Mouse (Mus musculus): Measurements from ENCODE around the gene Eif4g3.

Gene Eif4g3

GRCm38 (mm10) chr4:138161550-138161949, 168.7 kb downstream of the Eif4g3 start:
- no peak for DNase-seq (ENCODE audit: low spot score in 2 of 2)

DNA sequence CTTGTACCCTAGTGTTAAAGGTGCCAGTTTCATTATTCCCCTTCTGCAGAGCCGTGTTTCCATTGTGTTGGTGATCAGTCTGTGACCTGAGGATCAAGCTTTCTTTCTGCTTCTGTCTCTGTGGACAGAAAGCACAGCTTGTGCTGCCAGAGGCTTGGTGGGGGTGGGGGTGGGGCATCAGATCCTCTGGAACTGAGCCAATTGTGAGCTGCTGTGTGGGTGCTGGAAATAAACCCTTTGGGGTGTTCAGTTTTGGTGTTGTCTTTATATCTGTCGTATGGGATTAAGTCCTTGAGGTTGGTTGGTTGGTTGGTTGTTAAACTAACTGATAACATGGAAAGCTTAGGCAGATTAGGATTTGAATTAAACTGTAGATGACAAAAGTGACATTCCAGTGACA, 171.0 kb downstream of the Eif4g3 start:
- DNase-seq (ENCODE audit: low spot score in 2 of 2): no peak

GRCm38 (mm10) chr4:138164860-138165259, 172.0 kb downstream of the Eif4g3 start:
- DNase-seq (ENCODE audit: low spot score in 2 of 2): no peak

DNA sequence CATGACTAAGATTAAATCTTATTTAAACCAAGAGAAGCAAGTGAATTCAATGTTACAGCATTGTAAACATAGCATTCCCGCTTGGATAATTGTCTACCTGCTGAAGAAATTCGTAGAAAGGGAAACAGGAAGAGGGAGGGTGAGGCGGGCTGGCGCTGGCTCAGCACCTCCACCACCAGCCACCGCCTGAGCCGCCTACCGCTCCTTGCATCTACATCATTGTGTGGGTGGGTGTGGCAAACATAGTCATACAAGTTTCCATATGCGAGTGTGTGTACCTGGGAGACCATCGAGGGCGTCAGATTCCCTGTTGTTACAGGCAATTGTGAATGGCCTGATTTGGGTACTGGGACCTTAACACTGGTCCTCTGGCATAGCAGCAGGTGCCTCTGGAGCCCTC, 173.7 kb downstream of the Eif4g3 start:
- DNase-seq (ENCODE audit: low spot score in 2 of 2): no peak

GRCm38 (mm10) chr4:138168162-138168561, 175.3 kb downstream of the Eif4g3 start:
- DNase-seq (ENCODE audit: low spot score in 2 of 2): no peak

DNA sequence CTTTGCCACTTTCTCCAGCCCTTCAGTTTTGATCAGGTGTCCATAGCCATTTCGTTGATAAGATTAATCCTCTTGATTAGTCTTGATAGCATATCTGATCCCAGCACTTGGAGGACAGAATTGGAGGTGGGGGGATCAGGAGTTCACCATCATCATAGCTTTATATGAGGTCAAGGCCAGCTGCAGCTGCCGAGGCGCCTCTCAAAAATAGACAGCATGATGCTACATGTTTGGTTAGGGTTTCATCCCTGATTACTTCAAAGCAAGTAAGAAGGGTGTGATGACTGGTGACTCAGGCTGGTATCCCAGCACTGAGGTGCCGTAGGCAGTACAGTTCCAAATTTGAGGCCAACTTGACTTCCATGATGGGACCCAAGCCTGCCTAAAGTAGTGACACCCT, 176.6 kb downstream of the Eif4g3 start:
- DNase-seq (ENCODE audit: low spot score in 2 of 2): no peak

GRCm38 (mm10) chr4:138172686-138173085, 179.9 kb downstream of the Eif4g3 start:
- no peak for DNase-seq (ENCODE audit: low spot score in 2 of 2)

GRCm38 (mm10) chr4:138179391-138179790, 186.6 kb downstream of the Eif4g3 start:
- DNase-seq (ENCODE audit: low spot score in 2 of 2): no peak

- DNase-seq (ENCODE audit: low spot score in 2 of 2): no peak
These were observed 187.9 kb downstream of the Eif4g3 start for GRCm38 (mm10) chr4:138180719-138181118.

DNA sequence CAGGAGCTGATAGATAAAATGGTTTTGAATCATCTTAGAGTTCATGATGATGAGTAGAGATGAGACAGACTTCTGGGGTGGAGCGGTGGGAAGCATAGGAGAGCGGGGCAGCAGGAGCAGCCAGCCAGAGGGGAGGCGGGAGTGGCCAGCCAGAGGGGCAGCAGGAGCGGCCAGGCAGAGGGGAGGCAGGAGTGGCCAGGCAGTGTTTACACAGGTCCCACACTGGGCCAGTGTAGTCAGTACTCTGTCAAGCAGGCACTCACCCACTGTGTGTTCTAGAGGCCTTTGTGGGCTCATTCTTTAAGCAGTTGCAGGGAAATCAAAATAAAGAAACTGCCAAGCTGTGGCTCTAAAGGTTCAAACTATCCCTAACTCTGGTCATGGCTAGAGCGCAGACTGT, 191.2 kb downstream of the Eif4g3 start:
- no peak for DNase-seq (ENCODE audit: low spot score in 2 of 2)

- no peak for DNase-seq (ENCODE audit: low spot score in 2 of 2)
These were observed 191.8 kb downstream of the Eif4g3 start for GRCm38 (mm10) chr4:138184573-138184981.

DNA sequence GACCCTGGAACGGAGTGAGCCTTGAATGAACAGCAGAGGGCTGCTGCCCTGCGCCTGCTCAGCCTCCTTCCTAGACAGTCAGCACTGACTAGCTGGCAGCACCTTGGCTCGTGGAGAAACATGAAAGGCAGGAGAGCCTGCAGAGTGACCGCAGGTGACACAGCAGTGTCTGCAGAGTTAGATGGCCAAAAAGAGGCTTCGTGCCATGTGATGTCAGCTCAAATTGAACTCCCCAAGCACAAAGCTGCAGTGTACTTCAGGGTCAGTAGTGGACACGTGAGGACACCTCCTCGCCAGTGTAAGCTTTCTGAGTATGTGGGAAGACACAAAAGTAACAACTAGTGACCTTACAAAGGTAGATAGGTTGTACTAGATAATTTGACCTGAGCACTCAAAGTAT, 193.1 kb downstream of the Eif4g3 start:
- no peak for DNase-seq (ENCODE audit: low spot score in 2 of 2)

DNA sequence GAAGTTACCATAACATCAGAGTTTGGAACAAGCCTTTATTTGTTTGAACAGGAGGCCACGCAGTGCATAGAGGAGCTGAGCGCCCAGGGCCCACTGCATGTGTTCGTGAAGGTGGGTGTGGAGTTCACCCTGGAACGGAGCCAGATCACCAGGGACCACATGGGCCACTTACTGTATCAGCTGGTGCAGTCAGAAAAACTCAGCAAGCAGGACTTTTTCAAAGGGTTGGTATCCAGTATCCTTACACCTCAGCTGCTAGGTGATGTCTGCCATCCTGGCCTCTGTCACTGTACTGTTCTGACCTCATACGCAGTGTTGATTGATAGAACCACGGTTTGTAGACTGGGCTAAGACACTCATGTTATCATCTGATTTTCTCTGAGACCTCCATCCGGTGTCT, 195.2 kb downstream of the Eif4g3 start:
- DNase-seq (ENCODE audit: low spot score in 2 of 2): no peak

DNA sequence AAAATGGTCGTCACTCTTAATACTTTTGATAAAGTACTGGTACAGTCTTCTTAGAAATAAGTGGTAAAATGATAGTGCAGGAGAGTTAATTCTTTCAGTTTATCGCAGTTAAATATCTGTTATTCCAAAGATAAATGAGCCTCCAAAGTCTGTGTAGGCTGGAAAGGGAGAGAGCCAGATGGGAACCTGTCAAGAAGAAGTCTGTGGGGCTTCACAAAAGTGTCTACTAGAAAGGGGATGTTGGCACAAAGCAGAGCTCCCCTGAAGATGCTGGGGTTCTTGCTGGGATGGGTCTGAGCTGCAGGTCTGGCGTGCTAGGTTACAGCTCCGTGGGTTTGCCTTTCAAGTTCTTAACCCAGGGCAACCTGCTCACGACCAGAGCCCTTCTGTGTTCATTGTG, 199.7 kb downstream of the Eif4g3 start:
- no peak for DNase-seq (ENCODE audit: low spot score in 2 of 2)

GRCm38 (mm10) chr4:138200769-138201168, 207.9 kb downstream of the Eif4g3 start:
- DNase-seq (ENCODE audit: low spot score in 2 of 2): no peak

DNA sequence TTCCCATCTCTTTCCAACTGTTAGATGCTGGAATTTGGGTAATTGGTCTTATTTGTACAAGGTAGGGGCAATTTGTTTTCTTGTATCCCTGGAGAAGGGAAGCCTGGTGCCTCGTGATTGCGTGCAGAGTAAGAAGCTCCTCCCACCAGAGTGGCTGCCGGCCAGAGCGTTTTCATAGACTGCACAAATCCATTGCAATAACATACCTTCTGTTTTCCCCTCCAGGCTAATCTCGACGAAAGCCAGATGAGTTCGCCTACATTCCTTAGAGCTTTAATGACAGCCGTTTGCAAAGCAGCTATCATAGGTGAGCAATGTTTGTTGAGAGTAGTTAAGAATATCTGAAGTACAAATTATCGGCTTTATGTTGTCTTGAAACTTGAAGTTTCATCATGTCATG, 208.9 kb downstream of the Eif4g3 start:
- no peak for DNase-seq (ENCODE audit: low spot score in 2 of 2)

DNA sequence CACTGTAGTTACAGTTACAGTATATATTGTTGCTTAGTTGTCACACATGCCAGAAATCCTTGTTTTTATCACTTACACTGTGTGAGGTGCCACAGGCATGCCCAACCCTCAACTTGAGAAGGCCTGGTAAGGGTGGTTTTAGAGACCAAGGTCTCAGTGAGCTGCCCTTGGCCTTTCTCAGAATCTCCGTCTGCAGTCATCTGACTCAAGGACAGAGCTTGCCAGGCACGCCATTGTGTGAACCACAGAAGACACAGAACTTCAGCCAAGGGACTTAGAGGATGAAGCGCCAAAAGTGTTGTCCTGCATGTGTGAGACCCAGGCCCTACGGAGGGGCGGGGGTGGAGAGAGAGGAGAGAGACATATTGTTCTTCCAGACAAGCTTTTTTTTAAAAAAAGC, 217.3 kb downstream of the Eif4g3 start:
- no peak for DNase-seq (ENCODE audit: low spot score in 2 of 2)

DNA sequence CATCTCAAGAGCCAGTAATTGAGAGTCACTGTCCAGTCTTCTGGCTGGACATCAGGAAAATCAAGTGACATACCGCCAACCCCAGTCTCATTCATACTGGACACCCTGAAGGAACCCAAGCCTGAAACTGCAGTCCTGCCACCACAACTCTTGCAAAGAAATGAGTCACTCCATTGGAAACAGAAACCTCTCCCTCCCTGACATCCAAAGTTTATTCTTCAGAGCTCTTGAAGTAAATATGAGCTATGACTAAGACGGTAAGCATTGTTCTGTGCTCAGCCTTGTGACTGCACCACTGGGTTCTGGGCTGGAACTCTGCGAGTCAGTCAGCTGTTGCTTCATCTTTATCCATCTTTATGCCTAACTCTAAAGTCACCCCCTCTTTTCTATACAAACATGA, 221.0 kb downstream of the Eif4g3 start:
- DNase-seq (ENCODE audit: low spot score in 2 of 2): no peak

DNA sequence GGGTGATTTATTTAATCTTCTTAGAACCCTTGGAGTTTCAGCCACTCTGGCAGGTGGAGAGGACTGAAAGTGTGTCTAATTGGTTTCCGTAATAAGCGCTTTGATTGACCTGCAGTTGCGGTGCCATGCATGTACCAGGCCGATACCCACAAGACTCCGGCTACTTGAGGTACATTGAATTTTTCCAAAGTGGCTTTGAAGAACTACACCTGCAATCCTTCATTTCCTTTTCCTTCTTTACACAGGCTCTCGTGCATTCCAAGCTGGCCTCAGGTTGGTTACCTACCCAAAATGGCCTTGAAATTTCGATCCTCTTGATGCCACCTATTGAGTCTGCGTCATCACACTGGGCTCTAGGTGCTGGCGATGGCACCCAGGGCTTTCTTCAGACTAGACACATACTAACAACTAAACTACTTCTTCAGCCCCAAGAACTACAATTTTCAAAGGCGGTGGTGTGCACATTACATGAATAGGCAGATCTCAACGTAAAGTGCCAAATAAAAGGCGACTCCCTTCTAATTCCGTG, 222.9 kb downstream of the Eif4g3 start:
- no peak for DNase-seq (ENCODE audit: low spot score in 2 of 2)

- DNase-seq (ENCODE audit: low spot score in 2 of 2): peak; percentile 59 to 71
These were observed 223.5 kb downstream of the Eif4g3 start, which contains the start of gene Hp1bp3 for GRCm38 (mm10) chr4:138216200-138216890. Hp1bp3 (plus strand) TSS chr4:138216296.

DNA sequence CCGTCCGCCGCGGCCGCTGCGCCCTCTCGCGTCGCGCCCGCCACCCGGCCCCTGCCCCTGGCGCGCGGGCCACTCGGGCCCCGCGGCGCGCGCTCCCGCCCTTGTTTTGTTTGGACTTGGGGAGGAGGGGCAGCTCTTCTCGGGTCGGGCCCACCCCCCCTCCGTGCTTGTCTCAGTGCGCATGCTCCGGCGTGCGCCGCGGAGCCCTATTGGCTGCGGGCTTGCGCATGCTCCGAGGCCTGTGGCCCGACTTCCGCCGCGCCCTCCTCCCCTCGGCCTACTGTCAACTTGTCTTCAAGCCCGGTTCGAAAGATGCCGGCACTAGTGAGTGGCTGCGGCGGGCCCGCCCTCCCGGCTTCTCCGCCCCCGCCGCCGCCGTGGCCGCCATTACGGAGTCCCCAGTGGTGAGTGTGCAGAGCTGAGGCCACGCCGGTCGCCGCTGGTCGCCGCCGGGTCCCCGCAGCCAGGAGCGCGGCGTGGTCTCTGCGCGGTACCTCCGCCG, 224.1 kb downstream of the Eif4g3 start:
- DNase-seq (ENCODE audit: low spot score in 2 of 2): peak; percentile 97 to 98

DNA sequence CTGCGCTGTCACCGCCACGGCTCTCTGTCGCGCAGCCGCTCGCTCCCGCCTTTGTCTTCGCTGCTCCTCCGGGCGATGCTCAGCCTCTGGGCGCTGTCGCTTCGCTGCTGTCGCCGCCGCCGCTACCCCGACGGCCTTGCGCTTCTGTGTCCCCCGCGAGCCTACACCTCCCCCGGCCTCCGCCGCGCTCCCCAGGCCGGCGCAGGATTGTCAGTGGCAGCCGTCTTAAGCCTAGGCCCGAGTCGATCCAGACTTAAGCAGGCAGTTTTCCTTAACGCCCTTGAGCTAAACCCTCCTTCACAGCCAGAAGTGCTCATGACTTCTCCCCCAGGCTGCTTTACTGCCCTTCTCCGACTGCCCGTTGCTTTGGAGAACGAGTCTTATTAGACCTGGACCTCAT, 224.6 kb downstream of the Eif4g3 start:
- no peak for DNase-seq (ENCODE audit: low spot score in 2 of 2)

DNA sequence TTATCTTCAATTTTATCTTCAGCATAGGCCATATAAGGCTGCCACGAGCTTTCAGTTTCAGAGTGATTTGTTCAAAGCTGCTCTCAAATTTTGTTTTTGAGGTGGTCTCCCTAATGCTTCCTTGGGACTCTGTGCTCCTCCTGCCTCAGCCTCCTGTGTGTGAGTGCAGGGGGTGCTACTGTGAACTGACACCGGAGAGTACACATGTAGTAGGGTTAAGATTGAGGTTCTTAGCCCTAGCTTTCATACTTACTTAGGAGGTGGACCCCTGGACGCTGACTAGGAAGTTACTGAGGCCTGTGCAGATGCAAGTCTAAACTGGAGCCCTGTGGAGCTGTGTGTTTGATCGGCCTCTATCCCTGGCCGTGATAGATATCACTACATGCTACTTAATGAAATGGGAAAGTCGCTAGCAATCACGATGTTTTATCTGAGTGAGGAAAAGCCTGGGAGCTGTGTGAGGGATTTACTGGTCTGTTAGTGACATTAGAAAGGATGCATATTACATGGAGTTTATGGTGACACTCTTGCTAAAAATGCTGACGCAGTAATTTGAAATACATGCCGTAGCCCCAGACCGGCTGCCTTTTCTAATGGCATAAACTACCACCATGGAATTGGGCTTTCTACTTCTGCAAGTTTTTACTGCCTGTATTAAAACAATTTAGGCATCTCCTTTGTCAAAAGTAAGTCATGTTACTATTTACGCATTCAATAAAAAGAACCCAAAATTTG, 225.3 kb downstream of the Eif4g3 start:
- no peak for DNase-seq (ENCODE audit: low spot score in 2 of 2)
